Comparison of ENCODE assay signal across 24 mouse cellular contexts in the genomic region with DNA sequence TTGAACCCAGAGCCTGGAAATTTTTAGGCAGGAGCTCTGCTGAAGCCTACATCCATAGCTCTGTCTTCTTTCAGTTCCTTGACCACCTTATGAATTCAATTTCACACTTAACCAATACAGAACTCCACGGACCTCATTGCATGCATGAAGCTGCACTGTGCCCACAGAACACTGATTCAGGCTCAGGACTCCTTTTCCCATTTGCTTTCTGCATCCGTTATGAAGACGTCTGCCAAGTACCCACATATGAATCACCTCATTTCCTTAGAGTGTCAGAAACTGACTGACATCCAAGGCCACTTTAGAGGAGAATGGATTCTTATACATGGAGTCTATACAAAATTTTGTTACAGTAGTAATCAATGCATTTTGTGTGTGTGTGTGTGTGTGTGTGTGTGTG.
"Had no signal": no experiment of that assay in that cellular context is flagged by ENCODE, and none has a peak within 500 bp of the region (broad histone marks: within the 10 kb centered on the region; RNA-seq: fewer than 3 reads in every experiment).

No protein-coding gene starts in this region.

- H3K9me3 ChIP-seq: heart, embryonic 15.5 days; hindbrain, embryonic 13.5 days; hindbrain, embryonic 15.5 days; intestine, embryonic 15.5 days; limb, embryonic 13.5 days; limb, embryonic 15.5 days; liver, embryonic 12.5 days had no signal

- H3K4me2 ChIP-seq: heart, embryonic 11.5 days; heart, embryonic 13.5 days; heart, embryonic 15.5 days; hindbrain, embryonic 13.5 days; hindbrain, embryonic 15.5 days; intestine, embryonic 15.5 days; limb, embryonic 13.5 days; limb, embryonic 15.5 days; liver, embryonic 12.5 days had no signal

- H3K27me3 ChIP-seq: heart, embryonic 13.5 days; heart, embryonic 15.5 days; hindbrain, embryonic 13.5 days; hindbrain, embryonic 15.5 days; intestine, embryonic 15.5 days; limb, embryonic 13.5 days; limb, embryonic 15.5 days; liver, embryonic 12.5 days had no signal

- H3K9ac ChIP-seq: heart, embryonic 13.5 days; heart, embryonic 15.5 days; hindbrain, embryonic 13.5 days; hindbrain, embryonic 15.5 days; intestine, embryonic 15.5 days; limb, embryonic 13.5 days; limb, embryonic 15.5 days; liver, embryonic 12.5 days; liver, embryonic 14.5 days had no signal

- ATAC-seq: inflammation-experienced regulatory T-cells, adult 6 months; intestine, embryonic 15.5 days; intestine, postnatal 0 days; liver, embryonic 12.5 days had no signal

- H3K36me3 ChIP-seq: heart, embryonic 13.5 days; heart, embryonic 15.5 days; hindbrain, embryonic 13.5 days; hindbrain, embryonic 15.5 days; intestine, embryonic 15.5 days; limb, embryonic 13.5 days; limb, embryonic 15.5 days; liver, embryonic 12.5 days had no signal

- H3K4me3 ChIP-seq: heart, embryonic 13.5 days; heart, embryonic 15.5 days; hindbrain, embryonic 13.5 days; hindbrain, embryonic 15.5 days; intestine, embryonic 15.5 days; layer of hippocampus, adult 2 months; limb, embryonic 13.5 days; limb, embryonic 15.5 days; liver, embryonic 12.5 days had no signal

- H3K27ac ChIP-seq: heart, embryonic 13.5 days; heart, embryonic 15.5 days; hindbrain, embryonic 13.5 days; hindbrain, embryonic 15.5 days; intestine, embryonic 15.5 days; layer of hippocampus, adult 2 months; limb, embryonic 13.5 days; limb, embryonic 15.5 days; liver, embryonic 12.5 days; liver, embryonic 14.5 days had no signal

- H3K4me1 ChIP-seq: heart, embryonic 13.5 days; heart, embryonic 15.5 days; hindbrain, embryonic 13.5 days; hindbrain, embryonic 15.5 days; intestine, embryonic 15.5 days; limb, embryonic 13.5 days; limb, embryonic 15.5 days; liver, embryonic 12.5 days had no signal

- DNase-seq: gastrocnemius, postnatal 14 days; gastrocnemius, postnatal 36 days; heart, adult 18-20 months; heart, postnatal 14 days; heart, postnatal 36 days; kidney, adult 18-20 months; kidney, adult 8-10 months; kidney, postnatal 10 days; kidney, postnatal 25 days; kidney, postnatal 4 days; left cerebral cortex, postnatal 4 days had no signal
